Comparison of ENCODE assay signal across 34 mouse cellular contexts in the genomic region with DNA sequence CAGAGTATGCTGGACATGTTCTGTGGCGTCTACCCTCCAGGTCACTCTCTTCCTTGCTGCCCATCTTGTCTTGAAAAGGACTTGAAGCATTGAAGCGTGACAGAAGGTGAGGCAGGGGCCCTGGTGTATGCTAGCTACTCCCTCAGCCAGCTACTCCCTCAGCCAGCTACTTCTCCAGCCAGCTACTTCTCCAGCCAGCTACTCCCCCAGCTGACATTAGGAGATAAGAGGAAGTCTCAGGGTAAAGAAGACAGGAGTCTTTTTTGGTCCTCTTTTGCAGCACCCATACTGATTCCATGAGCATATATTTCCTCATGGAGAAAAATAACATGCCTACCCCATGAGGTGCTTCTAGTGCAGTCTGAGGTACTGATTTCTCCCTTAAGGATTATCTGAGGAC.
DNase-seq lines count a peak whose midpoint lies in the region; ATAC-seq and TF ChIP-seq lines count a peak whose summit lies in the region.
"Had no signal": no experiment of that assay in that cellular context is flagged by ENCODE, and none has a peak within 500 bp of the region (broad histone marks: within the 10 kb centered on the region; RNA-seq: fewer than 3 reads in every experiment).

No protein-coding gene starts in this region.

- H3K4me2 ChIP-seq in liver, embryonic 16.5 days (ENCODE audit: low read depth, low read length) = no peak overlapping the region
- H3K4me2 ChIP-seq: embryonic facial prominence, embryonic 12.5 days; forebrain, embryonic 15.5 days; heart, embryonic 12.5 days; hindbrain, embryonic 14.5 days; limb, embryonic 12.5 days; liver, embryonic 13.5 days; lung, embryonic 15.5 days; midbrain, embryonic 11.5 days; neural tube, embryonic 12.5 days; stomach, embryonic 15.5 days had no signal

- H3K9ac ChIP-seq in liver, embryonic 16.5 days (ENCODE audit: low read depth, low read length) = no peak overlapping the region
- H3K9ac ChIP-seq: embryonic facial prominence, embryonic 12.5 days; forebrain, embryonic 15.5 days; heart, embryonic 12.5 days; hindbrain, embryonic 14.5 days; limb, embryonic 12.5 days; liver, embryonic 13.5 days; lung, embryonic 15.5 days; neural tube, embryonic 12.5 days; stomach, embryonic 15.5 days had no signal

- TF ChIP-seq POLR2A in bone marrow, adult 2 months (IDR thresholded peaks at IDR 0.05; ENCODE audit: borderline replicate concordance, control insufficient read depth, low read depth, low read length) = no peak

- no peaks in the 10 kb centered on the region for H3K9me3 ChIP-seq in G1E (replicated peaks)
- no peaks in the 10 kb centered on the region for H3K9me3 ChIP-seq in liver, embryonic 16.5 days (replicated peaks; ENCODE audit: control insufficient read depth, low read length)
- H3K9me3 ChIP-seq in forebrain, embryonic 10.5 days = no peaks in the 10 kb centered on the region
- H3K9me3 ChIP-seq: embryonic facial prominence, embryonic 12.5 days; forebrain, embryonic 15.5 days; heart, embryonic 12.5 days; limb, embryonic 12.5 days; liver, embryonic 13.5 days; lung, embryonic 15.5 days; neural tube, embryonic 12.5 days; stomach, embryonic 15.5 days had no signal

- peak; percentile 65 for ATAC-seq in G1E (ENCODE audit: extremely low read depth, insufficient number of reproducible peaks, low FRiP score, poor library complexity, severe bottlenecking)
- no peak for ATAC-seq in liver, embryonic 16.5 days (ENCODE audit: low read depth)
- peak; percentile 70 for ATAC-seq in megakaryocyte-erythroid progenitor cell, adult 5-6 weeks (replicated peaks; ENCODE audit: low FRiP score, low TSS enrichment, poor library complexity, severe bottlenecking)
- ATAC-seq: forebrain, embryonic 15.5 days; intestine, postnatal 0 days; midbrain, embryonic 16.5 days had no signal

- WGBS in bone marrow, adult 2 months = 31% methylated on average over 2 of the region's 2 CpGs
- whole genome bisulfite sequencing in liver, embryonic 16.5 days (ENCODE audit: insufficient replicate concordance) = 63% methylated on average over 2 of the region's 2 CpGs
- WGBS in forebrain, embryonic 10.5 days = 87% methylated on average over 2 of the region's 2 CpGs

- peak overlapping the region; percentile 72 for H3K27ac ChIP-seq in bone marrow, adult 2 months (ENCODE audit: control insufficient read depth, insufficient read depth, low read depth, low read length, poor library complexity)
- peak overlapping the region; percentile 19 for H3K27ac ChIP-seq in liver, embryonic 16.5 days (ENCODE audit: low read length)
- no peak overlapping the region for H3K27ac ChIP-seq in forebrain, embryonic 10.5 days
- H3K27ac ChIP-seq: embryonic facial prominence, embryonic 12.5 days; forebrain, embryonic 15.5 days; heart, adult 2 months; hindbrain, embryonic 14.5 days; left cerebral cortex, adult 2 months; limb, embryonic 12.5 days; liver, embryonic 13.5 days; lung, embryonic 15.5 days; neural tube, embryonic 12.5 days; stomach, embryonic 15.5 days had no signal

- H3K27me3 ChIP-seq in G1E (ENCODE audit: insufficient read depth, low read length) = peaks cover 5% of the 10 kb centered on the region; the same call in 1 of the 2 replicates
- H3K27me3 ChIP-seq in liver, embryonic 16.5 days (ENCODE audit: control insufficient read depth, insufficient read depth, low read depth, low read length) = no peaks in the 10 kb centered on the region
- peaks cover 34% of the 10 kb centered on the region for H3K27me3 ChIP-seq in forebrain, embryonic 10.5 days (ENCODE audit: poor library complexity, severe bottlenecking)
- H3K27me3 ChIP-seq: CH12.LX; embryonic facial prominence, embryonic 12.5 days; forebrain, embryonic 15.5 days; heart, embryonic 12.5 days; liver, embryonic 13.5 days; lung, embryonic 15.5 days; neural tube, embryonic 12.5 days; stomach, embryonic 15.5 days had no signal

- no peaks in the 10 kb centered on the region for H3K36me3 ChIP-seq in G1E (replicated peaks)
- no peaks in the 10 kb centered on the region for H3K36me3 ChIP-seq in liver, embryonic 16.5 days (ENCODE audit: control insufficient read depth, insufficient read depth)
- no peaks in the 10 kb centered on the region for H3K36me3 ChIP-seq in forebrain, embryonic 10.5 days (replicated peaks)
- H3K36me3 ChIP-seq: embryonic facial prominence, embryonic 12.5 days; forebrain, embryonic 15.5 days; heart, embryonic 12.5 days; limb, embryonic 12.5 days; liver, embryonic 13.5 days; lung, embryonic 15.5 days; neural tube, embryonic 12.5 days; stomach, embryonic 15.5 days had no signal

- TF ChIP-seq CTCF in G1E (IDR thresholded peaks at IDR 0.05; ENCODE audit: low read depth, low read length) = no peak
- TF ChIP-seq CTCF in bone marrow, adult 2 months (IDR thresholded peaks at IDR 0.05; ENCODE audit: control insufficient read depth, insufficient read depth, low read length) = no peak

- DNase-seq in G1E (ENCODE audit: low spot score) = peak; percentile 48
- no peak for DNase-seq in forebrain, embryonic 10.5 days (ENCODE audit: extremely low spot score, low spot score)
- DNase-seq in testis, postnatal 10 days (ENCODE audit: low spot score) = no peak
- no peak for DNase-seq in layer of hippocampus, adult 11-12 months (ENCODE audit: low spot score)
- DNase-seq: adrenal gland, postnatal 25 days; cerebellum, adult 8-10 months; cerebellum, postnatal 25 days; embryo, embryonic 11 days; gastrocnemius, postnatal 36 days; heart, adult 2 months; heart, postnatal 4 days; kidney, adult 9 months; liver, embryonic 13.5 days; lung, postnatal 4 days; right cerebral cortex, adult 18-20 months; right cerebral cortex, postnatal 4 days; thymus, postnatal 25 days had no signal

- no peak overlapping the region for H3K4me3 ChIP-seq in G1E (ENCODE audit: low read depth, low read length)
- no peak overlapping the region for H3K4me3 ChIP-seq in bone marrow, adult 2 months (replicated peaks; ENCODE audit: control insufficient read depth, low read depth, low read length)
- H3K4me3 ChIP-seq in liver, embryonic 16.5 days (ENCODE audit: low read depth, low read length) = no peak overlapping the region
- H3K4me3 ChIP-seq in forebrain, embryonic 10.5 days = no peak overlapping the region
- H3K4me3 ChIP-seq: embryonic facial prominence, embryonic 12.5 days; forebrain, embryonic 15.5 days; heart, adult 2 months; heart, embryonic 12.5 days; left cerebral cortex, adult 2 months; limb, embryonic 12.5 days; liver, embryonic 13.5 days; lung, embryonic 15.5 days; myocyte; neural tube, embryonic 12.5 days; stomach, embryonic 15.5 days had no signal

- peaks cover 34% of the 10 kb centered on the region for H3K4me1 ChIP-seq in G1E (ENCODE audit: insufficient read depth, low read depth, low read length)
- peaks cover 12% of the 10 kb centered on the region for H3K4me1 ChIP-seq in bone marrow, adult 2 months (ENCODE audit: control insufficient read depth, insufficient read depth, low read length)
- H3K4me1 ChIP-seq in liver, embryonic 16.5 days (ENCODE audit: control insufficient read depth, low read depth, low read length) = peaks cover 13% of the 10 kb centered on the region
- no peaks in the 10 kb centered on the region for H3K4me1 ChIP-seq in forebrain, embryonic 10.5 days
- H3K4me1 ChIP-seq: neural tube, embryonic 12.5 days; stomach, embryonic 15.5 days had no signal
